ENCODE assay signal across 9 mouse cellular contexts in genomic region chr9:3001948-3002659, GRCm38 (mm10). TPM values are rescaled to one million over a fixed set of nuclear protein-coding genes. Genes with fewer than 3 reads are reported as not detected.
DNase-seq lines count a peak whose midpoint lies in the region; ATAC-seq and TF ChIP-seq lines count a peak whose summit lies in the region.
"Not testable (repeated sequence)": the region's sequence is repeated elsewhere in the genome, so short reads cannot be mapped to it uniquely, and the experiment has no call there.
"Had no signal": no experiment of that assay in that cellular context is flagged by ENCODE, and none has a peak within 500 bp of the region (broad histone marks: within the 10 kb centered on the region; RNA-seq: fewer than 3 reads in every experiment).

No protein-coding gene starts in this region.

- not testable (repeated sequence) for H3K4me3 ChIP-seq in left cerebral cortex, adult 2 months

- intact Hi-C loops in left cerebral cortex, adult 2 months (cut with DNase I) = not testable (repeated sequence)

- peak; percentile 93 to 100 for DNase-seq in adrenal gland, adult (ENCODE audit: inconsistent age in 2 of 2, low spot score in 1 of 2)
- DNase-seq in embryo, embryonic 9.5 days (ENCODE audit: extremely low spot score) = peak; percentile 5
- peak; percentile 100 for DNase-seq in gastrocnemius, postnatal 4 days (ENCODE audit: low spot score in 2 of 2)
- peak; percentile 99 to 100 for DNase-seq in left cerebral cortex, adult 2 months (ENCODE audit: extremely low spot score in 1 of 2, low spot score in 2 of 2)
- peak; percentile 98 for DNase-seq in lung, postnatal 36 days
- peak; percentile 97 for DNase-seq in right cerebral cortex, adult 18-20 months
- peak; percentile 100 for DNase-seq in urinary bladder, postnatal 25 days (ENCODE audit: low spot score)

- not testable (repeated sequence) for TF ChIP-seq CTCF in left cerebral cortex, adult 2 months (IDR thresholded peaks at IDR 0.05)

- not testable (repeated sequence) for H3K27ac ChIP-seq in left cerebral cortex, adult 2 months

- peak; percentile 41 for ATAC-seq in inflammation-experienced regulatory T-cells, adult 6 months

RNA-seq across cellular contexts. Expression of gene Gm11168, which starts 1.0 kb away (rescaled TPM):
- not detected for total RNA-seq in gastrocnemius, postnatal 4 days (2021)
- polyA plus RNA-seq in inflammation-experienced regulatory T-cells, adult 6 months (2017; shearing (Covaris generic)) = 1 to 10 TPM in 1 of 3 experiments, under 1 TPM in 1, not detected in 1; 0.84 to 2.4 TPM
- total RNA-seq in left cerebral cortex, adult 2 months (2021) = not detected
- polyA plus RNA-seq: myocyte had no signal

RNA-seq across cellular contexts. Expression of gene Gm10722, which starts 1.4 kb away (rescaled TPM):
- not detected for total RNA-seq in gastrocnemius, postnatal 4 days (2021)
- polyA plus RNA-seq in inflammation-experienced regulatory T-cells, adult 6 months (2017; shearing (Covaris generic)) = under 1 TPM in 1 of 3 experiments, not detected in 2; 0.74 TPM
- total RNA-seq in left cerebral cortex, adult 2 months (2021) = not detected
- polyA plus RNA-seq: myocyte had no signal

RNA-seq across cellular contexts. Expression of gene Gm10721, which starts 10.8 kb away (rescaled TPM):
- total RNA-seq in gastrocnemius, postnatal 4 days (2021) = under 1 TPM; 0.73 to 0.86 TPM
- polyA plus RNA-seq in inflammation-experienced regulatory T-cells, adult 6 months (2017; shearing (Covaris generic)) = under 1 TPM in 1 of 3 experiments, not detected in 2; 0.99 TPM
- total RNA-seq in left cerebral cortex, adult 2 months (2021) = under 1 TPM in 1 of 2 experiments, not detected in 1; 0.93 TPM
- polyA plus RNA-seq: myocyte had no signal

RNA-seq across cellular contexts. Expression of gene Gm10720, which starts 13.3 kb away (rescaled TPM):
- not detected for total RNA-seq in gastrocnemius, postnatal 4 days (2021)
- not detected for polyA plus RNA-seq in inflammation-experienced regulatory T-cells, adult 6 months (2017; shearing (Covaris generic))
- not detected for total RNA-seq in left cerebral cortex, adult 2 months (2021)
- polyA plus RNA-seq: myocyte had no signal

RNA-seq across cellular contexts. Expression of gene Gm10719, which starts 15.1 kb away (rescaled TPM):
- total RNA-seq in gastrocnemius, postnatal 4 days (2021) = 1 to 10 TPM in 1 of 2 experiments, under 1 TPM in 1; 0.93 to 1.1 TPM
- 1 to 10 TPM in 1 of 3 experiments, under 1 TPM in 1, not detected in 1; 0.89 to 3.2 TPM for polyA plus RNA-seq in inflammation-experienced regulatory T-cells, adult 6 months (2017; shearing (Covaris generic))
- total RNA-seq in left cerebral cortex, adult 2 months (2021) = not detected
- polyA plus RNA-seq: myocyte had no signal

Comparison
In these comparisons a context has a peak if more than half of its experiments do, and no peak if none do; other contexts are left out.
1. DNase-seq: peak in every context shown above with its lines; median percentile 100 in gastrocnemius, postnatal 4 days; 100 in urinary bladder, postnatal 25 days; 100 in left cerebral cortex, adult 2 months; 98 in lung, postnatal 36 days; 97 in right cerebral cortex, adult 18-20 months; 96 in adrenal gland, adult; 5 in embryo, embryonic 9.5 days.